Mouse (Mus musculus) liver, embryonic 16.5 days (tissue): Measurements from ENCODE around the gene Qtrt1. TPM values are rescaled to one million over a fixed set of nuclear protein-coding genes. Genes with fewer than 3 reads are reported as not detected.

Source experiments
- ATAC-seq: fragments of 200-750 bp; cut with Nextera tagmentation; 2 replicates; pipeline ENCODE4 v1.8.0; 2017; ENCODE audit warnings: low read depth, mild to moderate bottlenecking, moderate number of reproducible peaks, moderate library complexity
- H3K27ac ChIP-seq: fragments of 300-500 bp; sonication (generic); 2 replicates; pipeline ENCODE4 v1.5.1; 2014; ENCODE audit warnings: mild to moderate bottlenecking, low read length
- H3K27me3 ChIP-seq: fragments of 300-500 bp; sonication (generic); 2 replicates; pipeline ENCODE4 v1.6.1; 2014; ENCODE audit warnings: low read depth, low read length, mixed read lengths; ENCODE audit not compliant: control insufficient read depth, insufficient read depth
- H3K36me3 ChIP-seq: fragments of 300-500 bp; sonication (generic); 2 replicates; pipeline ENCODE4 v1.6.1; 2014; ENCODE audit warnings: mild to moderate bottlenecking; ENCODE audit not compliant: control insufficient read depth, insufficient read depth
- H3K4me1 ChIP-seq: fragments of 300-500 bp; sonication (generic); 2 replicates; pipeline ENCODE4 v1.6.1; 2014; ENCODE audit warnings: low read depth, low read length, mixed read lengths; ENCODE audit not compliant: control insufficient read depth
- H3K4me2 ChIP-seq: fragments of 300-500 bp; sonication (generic); 2 replicates; pipeline ENCODE4 v1.6.1; 2014; ENCODE audit warnings: low read depth, low read length, mixed read lengths
- H3K4me3 ChIP-seq: fragments of 300-500 bp; sonication (generic); 2 replicates; pipeline ENCODE4 v1.5.1; 2014; ENCODE audit warnings: low read depth, mild to moderate bottlenecking, low read length
- H3K9ac ChIP-seq: fragments of 300-500 bp; sonication (generic); 2 replicates; pipeline ENCODE4 v1.6.1; 2014; ENCODE audit warnings: low read depth, low read length
- H3K9me3 ChIP-seq: fragments of 300-500 bp; sonication (generic); replicated peaks from 2 replicates; pipeline ENCODE4 v1.6.1; 2016; ENCODE audit warnings: low read length; ENCODE audit not compliant: control insufficient read depth
- WGBS: fragments of 180-500 bp; shearing (Covaris S2); extraction: QIAGEN DNeasy Blood & Tissue Kit; methylation state at CpG from one replicate; pipeline ENCODE4 v1.1.7; 2014; ENCODE audit not compliant: insufficient replicate concordance; 5-methylcytosine and 5-hydroxymethylcytosine counted together
- polyA plus RNA-seq: library from polyadenylated mRNA; unstranded; fragments of >200 nt; fragmentation: Nextera tagmentation; extraction: Ambion mirVana; gene quantifications from 2 replicates; pipeline ENCODE4 v1.2.1, GENCODE M21; 2015

The Qtrt1 gene
- 14.6 and 15.8 TPM in 2 replicates for polyA plus RNA-seq

DNA sequence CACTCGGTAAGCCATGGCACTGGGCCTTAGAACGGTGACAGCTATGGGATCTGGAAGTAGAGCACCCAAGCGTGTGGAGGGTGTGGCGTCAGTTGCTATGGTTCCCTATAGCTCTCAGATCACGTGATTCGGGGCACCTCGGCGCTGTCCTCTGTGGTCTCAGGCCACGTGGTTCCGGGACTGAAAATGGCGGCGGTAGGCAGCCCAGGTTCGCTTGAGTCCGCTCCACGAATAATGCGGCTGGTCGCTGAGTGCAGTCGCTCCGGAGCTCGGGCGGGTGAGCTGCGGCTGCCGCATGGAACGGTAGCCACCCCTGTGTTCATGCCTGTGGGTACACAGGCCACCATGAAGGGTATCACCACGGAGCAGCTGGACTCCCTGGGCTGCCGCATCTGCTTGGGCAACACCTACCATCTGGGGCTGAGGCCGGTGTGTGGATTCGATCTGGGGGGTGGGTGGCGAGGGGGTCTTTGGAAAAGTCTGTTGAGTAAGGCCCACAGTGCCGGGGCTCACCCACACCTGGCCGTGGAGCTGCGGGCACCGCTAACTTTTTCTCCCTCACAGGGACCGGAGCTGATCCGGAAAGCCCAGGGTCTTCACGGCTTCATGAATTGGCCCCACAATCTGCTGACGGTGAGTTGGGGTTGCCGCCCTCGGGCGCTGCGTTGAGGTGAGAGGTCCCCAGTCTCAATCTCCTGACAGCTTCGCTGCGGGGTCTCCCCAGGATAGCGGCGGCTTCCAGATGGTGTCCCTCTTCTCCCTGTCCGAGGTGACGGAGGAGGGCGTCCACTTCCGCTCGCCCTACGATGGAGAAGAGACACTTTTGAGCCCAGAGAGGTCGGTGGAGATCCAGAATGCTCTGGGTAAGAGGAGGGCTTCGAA lies at the start of gene Qtrt1:
Gene Qtrt1 (plus strand): TSS at position 169 of the 882 bp plus-strand sequence.
- H3K9me3 ChIP-seq: no peaks in the 10 kb centered on the region
- peak within 1 kb of the TSS; percentile 91 for H3K4me2 ChIP-seq
- under 1% methylated on average over 53 of the region's 53 CpGs for WGBS
- peak within 1 kb of the TSS; percentile 51 for H3K27ac ChIP-seq
- H3K27me3 ChIP-seq: no peaks in the 10 kb centered on the region
- peak within 1 kb of the TSS; percentile 77 for H3K4me3 ChIP-seq
- H3K9ac ChIP-seq: peak within 1 kb of the TSS; percentile 71
- ATAC-seq: peak; percentile 96
- H3K4me1 ChIP-seq: peaks cover 12% of the 10 kb centered on the region
- no peaks in the 10 kb centered on the region; the same call in 1 of the 2 replicates for H3K36me3 ChIP-seq

DNA sequence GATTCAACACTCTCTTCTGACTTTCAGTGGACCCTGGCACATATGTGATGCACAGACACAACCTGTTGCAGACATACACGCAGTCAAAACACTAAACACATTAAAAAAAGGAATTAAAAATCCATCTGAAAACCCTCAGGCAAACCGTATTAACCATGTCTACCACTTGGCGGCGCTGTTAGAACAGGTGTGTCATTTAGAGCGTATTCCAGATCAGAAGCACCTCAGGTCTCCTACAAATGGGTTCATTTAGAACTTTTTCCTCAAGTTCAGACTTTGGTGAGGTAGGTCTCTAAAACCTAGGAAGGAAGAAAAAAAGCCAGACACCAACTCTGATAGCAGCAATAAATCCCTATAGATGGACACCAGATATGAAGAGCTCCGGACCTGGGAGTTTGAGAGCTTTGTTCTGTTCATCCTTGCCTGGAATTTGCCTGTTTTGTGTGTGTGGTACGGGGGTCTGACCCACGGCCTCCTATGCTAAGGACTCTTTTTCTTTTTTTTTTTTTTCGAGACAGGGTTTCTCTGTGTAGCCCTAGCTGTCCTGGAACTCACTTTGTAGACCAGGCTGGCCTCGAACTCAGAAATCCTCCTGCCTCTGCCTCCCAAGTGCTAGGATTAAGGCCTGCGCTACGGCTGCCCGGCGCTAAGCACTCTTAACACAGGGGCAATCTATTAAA lies 45.0 kb upstream of the Qtrt1 start:
- WGBS: 24% methylated on average over 14 of the region's 14 CpGs

DNA sequence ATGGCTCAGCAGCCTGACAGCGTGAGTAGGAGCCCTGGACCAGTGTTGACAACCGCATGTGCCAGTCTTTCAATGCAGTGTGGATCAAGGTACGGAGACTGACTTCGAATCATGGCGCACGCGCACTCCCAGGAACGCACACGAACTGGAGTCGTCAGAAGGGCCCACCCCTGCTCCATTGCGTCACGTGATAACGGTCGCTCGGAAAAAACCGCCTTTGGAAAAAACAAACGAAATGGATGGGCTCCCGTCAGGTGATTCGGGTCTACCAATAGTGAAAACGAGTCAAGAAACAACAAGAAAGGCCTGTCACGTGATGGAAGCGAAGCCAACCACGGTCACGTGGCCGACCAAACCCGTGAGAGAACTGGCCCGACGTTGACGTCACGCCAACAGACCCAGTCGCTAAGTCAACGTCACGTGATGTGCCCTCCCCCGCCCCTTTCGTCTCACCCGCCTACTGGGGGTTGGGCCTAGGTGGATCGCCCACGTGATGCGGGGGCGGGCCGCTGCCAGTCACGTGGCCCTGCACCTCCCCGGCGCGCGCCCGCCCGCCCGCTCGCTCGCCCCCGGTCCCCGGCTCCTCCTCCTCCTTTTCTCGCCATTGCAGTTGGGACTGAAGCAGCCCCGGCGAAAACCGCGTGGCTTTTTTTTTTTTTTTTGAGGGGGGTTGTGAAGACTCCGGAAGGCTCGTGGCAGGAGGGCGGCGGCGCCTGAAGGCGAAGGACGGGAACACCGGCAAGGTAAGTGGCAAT lies 44.1 kb upstream of the Qtrt1 start, which contains the start of gene Ilf3:
Gene Ilf3 (plus strand): TSS at position 515 of the 755 bp plus-strand sequence.
- Histone ChIP-seq H3K9me3 (no peaks in the 10 kb centered on the region), H3K9ac (peak within 1 kb of the TSS; percentile 65), H3K27me3 (no peaks in the 10 kb centered on the region; the same call in 1 of the 2 replicates), H3K27ac (peak within 1 kb of the TSS; percentile 96), H3K36me3 (no peaks in the 10 kb centered on the region), H3K4me2 (peak within 1 kb of the TSS; percentile 93), H3K4me1 (peaks cover 19% of the 10 kb centered on the region), H3K4me3 (peak within 1 kb of the TSS; percentile 81)
- peak; percentile 89 for ATAC-seq
- WGBS: under 1% methylated on average over 55 of the region's 66 CpGs

More for the DNA sequence above, 45.0 kb upstream of the Qtrt1 start:
- H3K4me1 ChIP-seq: peaks cover 19% of the 10 kb centered on the region
- ATAC-seq: no peak
- peaks cover 2% of the 10 kb centered on the region; the same call in 1 of the 2 replicates for H3K27me3 ChIP-seq
- H3K27ac ChIP-seq: peak overlapping the region; percentile 96
- H3K9me3 ChIP-seq: no peaks in the 10 kb centered on the region
- peak overlapping the region; percentile 81 for H3K4me3 ChIP-seq
- H3K36me3 ChIP-seq: no peaks in the 10 kb centered on the region
- H3K4me2 ChIP-seq: peak overlapping the region; percentile 93
- peak overlapping the region; percentile 65 for H3K9ac ChIP-seq

DNA sequence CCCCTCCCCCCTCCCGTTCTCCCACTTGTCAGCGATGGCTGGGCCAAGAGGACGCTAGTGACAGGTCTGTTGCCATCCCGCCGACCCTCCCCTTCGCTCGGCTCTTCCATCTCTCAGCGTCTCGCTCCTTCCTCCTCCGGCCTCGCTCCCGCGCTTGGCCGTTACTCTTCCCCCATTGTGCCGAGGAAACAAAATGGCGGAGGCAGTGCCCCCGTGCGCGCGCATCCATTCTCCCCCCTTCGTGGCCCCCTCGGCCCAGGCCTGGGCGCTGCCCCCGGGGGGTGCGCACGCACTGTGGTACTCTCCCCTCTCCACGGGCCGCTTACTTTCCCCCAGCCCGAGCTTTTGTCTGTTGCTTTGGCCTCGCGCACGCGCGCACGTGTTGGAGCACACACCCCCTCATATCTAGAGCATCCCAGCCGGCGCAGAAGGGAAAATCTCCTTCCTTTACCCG lies 43.5 kb upstream of the Qtrt1 start:
- Histone ChIP-seq H3K9me3 (no peaks in the 10 kb centered on the region), H3K4me3 (peak overlapping the region; percentile 81), H3K4me2 (peak overlapping the region; percentile 93), H3K27ac (peak overlapping the region; percentile 60), H3K27me3 (no peaks in the 10 kb centered on the region; the same call in 1 of the 2 replicates), H3K4me1 (peaks cover 19% of the 10 kb centered on the region), H3K36me3 (no peaks in the 10 kb centered on the region), H3K9ac (peak overlapping the region; percentile 63)
- ATAC-seq: peak; percentile 9; the same call in 1 of the 2 replicates
- WGBS: under 1% methylated on average over 38 of the region's 38 CpGs

DNA sequence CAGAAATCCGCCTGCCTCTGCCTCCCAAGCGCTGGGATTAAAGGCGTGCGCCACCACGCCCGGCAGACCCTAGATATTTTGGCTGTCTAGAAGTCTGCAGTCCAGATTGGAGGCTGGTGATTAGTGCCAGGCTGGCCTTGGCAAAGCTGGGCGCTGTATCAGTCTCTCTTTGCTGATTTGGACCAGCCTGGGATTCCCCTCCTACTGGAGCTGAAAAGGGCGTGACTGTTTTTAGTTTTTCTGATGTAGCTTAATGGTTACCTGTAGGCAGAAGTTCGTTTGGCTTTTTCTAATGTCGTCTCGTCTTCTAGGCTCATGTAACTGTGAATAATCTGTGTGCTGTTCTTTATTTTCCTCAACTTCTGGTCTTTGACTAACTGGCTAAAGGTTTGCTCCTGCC lies 42.6 kb upstream of the Qtrt1 start:
- no peaks in the 10 kb centered on the region for H3K9me3 ChIP-seq
- H3K9ac ChIP-seq: peak overlapping the region; percentile 63
- H3K27ac ChIP-seq: no peak overlapping the region
- peak overlapping the region; percentile 81 for H3K4me3 ChIP-seq
- WGBS: 41% methylated on average over 11 of the region's 11 CpGs
- H3K4me2 ChIP-seq: peak overlapping the region; percentile 93
- H3K4me1 ChIP-seq: peaks cover 19% of the 10 kb centered on the region
- ATAC-seq: no peak
- no peaks in the 10 kb centered on the region; the same call in 1 of the 2 replicates for H3K27me3 ChIP-seq
- no peaks in the 10 kb centered on the region for H3K36me3 ChIP-seq

DNA sequence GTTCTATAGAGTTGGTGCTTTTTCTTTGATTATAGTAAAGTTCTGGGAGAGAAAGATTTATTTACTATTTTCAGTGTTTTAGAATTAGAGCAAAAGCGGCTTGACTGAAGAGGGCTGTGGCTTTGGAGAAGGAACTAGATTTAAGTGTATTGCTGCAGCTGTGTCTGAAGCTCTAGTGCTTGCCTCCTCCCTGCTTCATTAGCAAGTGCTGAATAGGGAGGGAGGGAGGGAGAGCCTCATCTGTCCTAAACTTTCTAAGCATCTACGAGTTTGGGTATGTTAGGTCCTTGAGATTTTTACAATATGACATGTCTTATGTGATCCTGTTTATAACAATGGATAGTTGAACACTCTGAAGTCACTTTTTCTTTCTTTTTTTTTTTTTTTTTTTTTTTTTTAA lies 40.8 kb upstream of the Qtrt1 start:
- 70% methylated on average over 2 of the region's 2 CpGs for WGBS
- peaks cover 19% of the 10 kb centered on the region for H3K4me1 ChIP-seq
- no peaks in the 10 kb centered on the region for H3K9me3 ChIP-seq
- H3K9ac ChIP-seq: no peak overlapping the region
- H3K4me3 ChIP-seq: no peak overlapping the region
- H3K27me3 ChIP-seq: no peaks in the 10 kb centered on the region
- no peak overlapping the region for H3K4me2 ChIP-seq
- H3K27ac ChIP-seq: no peak overlapping the region
- ATAC-seq: no peak
- H3K36me3 ChIP-seq: no peaks in the 10 kb centered on the region

DNA sequence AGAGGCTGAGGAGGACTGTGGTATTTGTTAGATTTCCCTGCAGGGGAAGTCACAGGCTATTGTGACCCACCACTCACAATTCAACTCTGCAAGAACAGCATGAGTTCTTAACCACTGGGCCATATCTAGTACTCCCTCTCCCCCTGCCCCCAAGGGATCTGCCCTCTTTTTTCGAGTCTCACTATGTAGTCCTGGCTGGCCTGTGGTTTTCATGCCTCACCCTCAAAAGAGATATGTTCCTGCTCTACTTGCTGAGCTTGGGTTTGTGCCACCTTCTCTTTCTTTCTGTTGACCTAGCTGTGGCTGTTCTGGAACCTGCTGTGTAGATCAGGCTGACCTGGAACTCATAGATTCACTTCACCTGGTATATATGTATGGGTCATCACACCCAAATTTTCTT lies 39.1 kb upstream of the Qtrt1 start:
- Histone ChIP-seq H3K4me2 (no peak overlapping the region), H3K4me3 (no peak overlapping the region), H3K27ac (no peak overlapping the region), H3K9me3 (no peaks in the 10 kb centered on the region), H3K4me1 (peaks cover 12% of the 10 kb centered on the region), H3K36me3 (no peaks in the 10 kb centered on the region), H3K27me3 (no peaks in the 10 kb centered on the region), H3K9ac (no peak overlapping the region)
- WGBS: 16% methylated on average over 1 of the region's 1 CpGs
- ATAC-seq: no peak

DNA sequence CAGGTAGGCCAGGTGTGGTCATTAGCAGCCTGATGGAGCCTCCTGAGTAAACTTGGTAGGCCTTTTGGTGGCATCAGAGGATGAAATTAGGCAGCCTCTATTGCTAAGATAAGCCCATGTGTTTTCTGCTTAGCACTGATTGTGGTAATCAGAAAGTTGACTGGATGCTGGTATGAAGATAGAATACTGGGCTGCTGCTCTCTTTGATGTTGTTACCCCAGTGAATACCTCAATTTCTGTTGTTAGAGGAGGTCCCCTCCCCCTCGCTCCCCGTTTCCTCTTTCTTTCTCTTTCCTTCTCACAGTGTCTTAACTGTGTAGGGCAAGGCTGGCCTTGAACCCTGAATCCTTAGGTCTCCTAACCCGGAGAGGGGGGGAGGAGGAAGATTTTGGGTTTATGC lies 32.4 kb upstream of the Qtrt1 start:
- WGBS: 39% methylated on average over 3 of the region's 3 CpGs
- ATAC-seq: peak; percentile 69
- no peak overlapping the region for H3K4me2 ChIP-seq
- H3K36me3 ChIP-seq: no peaks in the 10 kb centered on the region
- H3K27ac ChIP-seq: no peak overlapping the region
- no peaks in the 10 kb centered on the region for H3K27me3 ChIP-seq
- H3K4me1 ChIP-seq: peaks cover 17% of the 10 kb centered on the region
- H3K9ac ChIP-seq: no peak overlapping the region
- no peak overlapping the region for H3K4me3 ChIP-seq
- H3K9me3 ChIP-seq: no peaks in the 10 kb centered on the region
